Mouse (Mus musculus): Measurements from ENCODE around the gene 2410137M14Rik. TPM values are rescaled to one million over a fixed set of nuclear protein-coding genes. Genes with fewer than 3 reads are reported as not detected.
A peak's percentile ranks its signal among the peaks of the same experiment; 100 is the strongest.
"Not testable (repeated sequence)": the region's sequence is repeated elsewhere in the genome, so short reads cannot be mapped to it uniquely, and the experiment has no call there.

2410137M14Rik gene
- not detected in 2 replicates for polyA plus RNA-seq (2012; ENCODE audit: insufficient read depth, insufficient read length, low replicate concordance, missing spikeins)

DNA sequence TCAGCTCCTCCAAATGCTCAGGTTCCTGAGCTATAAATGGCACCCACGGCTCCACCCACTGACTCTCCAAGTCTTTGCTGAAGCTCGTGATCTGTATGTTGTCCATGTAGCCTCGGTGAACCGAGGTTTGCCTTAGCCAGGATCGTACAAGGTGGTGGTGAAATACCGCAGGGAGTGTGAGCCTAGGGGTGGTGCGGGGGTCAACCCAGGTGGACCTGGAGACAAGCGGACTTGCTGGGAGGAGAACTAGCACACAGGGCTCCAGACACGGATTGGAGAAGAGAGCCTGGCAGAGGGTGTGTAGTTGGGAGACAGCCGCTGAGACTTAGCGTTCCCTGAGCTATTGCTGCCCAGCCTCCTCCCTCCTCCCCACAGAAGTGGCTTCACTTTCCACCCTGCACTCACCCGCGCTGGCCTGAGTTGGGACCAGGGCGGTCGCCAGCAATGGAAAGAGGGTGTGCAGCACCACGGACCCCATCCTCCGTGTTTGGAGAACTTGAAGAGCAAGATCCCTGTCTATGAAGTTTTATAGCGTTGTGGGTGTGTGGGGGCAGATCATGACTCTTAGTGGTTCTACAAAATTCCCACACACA lies at the start of gene 2410137M14Rik:
2410137M14Rik (minus strand) TSS at position 17 of the 593 bp plus-strand sequence.
- 0 out of 2 replicates have a peak within 1 kb of the TSS, but pooled peaks have one; percentile 6 for H3K4me3 ChIP-seq (ENCODE audit: insufficient read depth, low read depth, low read length)
- TF ChIP-seq POLR2A (IDR thresholded peaks at IDR 0.05; ENCODE audit: insufficient read depth, low read depth, low read length) (no peak), CTCF (IDR thresholded peaks at IDR 0.05; ENCODE audit: insufficient read depth, low read depth, low read length) (no peak)
- H3K27ac ChIP-seq (ENCODE audit: insufficient read depth, low read depth, low read length): no peak within 1 kb of the TSS
- H3K4me1 ChIP-seq (ENCODE audit: control insufficient read depth, insufficient read depth, low read length): peaks cover 6% of the 10 kb centered on the region
- 16% methylated on average over 18 of the region's 18 CpGs for WGBS

DNA sequence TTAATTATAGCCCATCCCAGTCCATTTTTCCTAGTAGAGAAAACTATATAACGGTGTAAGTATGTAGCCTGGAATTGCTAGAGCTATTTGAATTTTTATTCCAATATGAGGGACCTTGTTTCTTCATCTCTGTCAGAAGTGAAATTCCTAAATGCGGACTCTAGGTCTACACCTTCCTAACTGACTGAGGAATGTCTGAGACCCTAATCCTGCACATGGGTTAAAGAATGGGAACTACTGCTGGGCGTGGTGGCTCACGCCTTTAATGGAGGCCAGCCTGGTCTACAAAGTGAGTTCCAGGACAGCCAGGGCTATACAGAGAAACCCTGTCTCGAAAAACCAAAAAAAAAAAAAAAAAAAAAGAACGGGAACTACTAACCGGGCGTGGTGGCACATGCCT lies 48.1 kb upstream of the 2410137M14Rik start:
- H3K4me1 ChIP-seq (ENCODE audit: control insufficient read depth, insufficient read depth, low read length): peaks cover 5% of the 10 kb centered on the region; the same call in 1 of the 2 replicates
- TF ChIP-seq POLR2A (IDR thresholded peaks at IDR 0.05; ENCODE audit: insufficient read depth, low read depth, low read length) (no peak), CTCF (IDR thresholded peaks at IDR 0.05; ENCODE audit: insufficient read depth, low read depth, low read length) (no peak)
- 63% methylated on average over 8 of the region's 8 CpGs for WGBS

GRCm38 (mm10) chr17:37028683-37029120 lies 47.7 kb upstream of the 2410137M14Rik start:
- peaks cover 5% of the 10 kb centered on the region; the same call in 1 of the 2 replicates for H3K4me1 ChIP-seq (ENCODE audit: control insufficient read depth, insufficient read depth, low read length)
- peak overlapping the region; percentile 97 for H3K4me3 ChIP-seq (ENCODE audit: insufficient read depth, low read depth, low read length)
- peak overlapping the region; percentile 100 for H3K27ac ChIP-seq (ENCODE audit: insufficient read depth, low read depth, low read length)
- TF ChIP-seq CTCF (IDR thresholded peaks at IDR 0.05; ENCODE audit: insufficient read depth, low read depth, low read length) (no peak), POLR2A (IDR thresholded peaks at IDR 0.05; ENCODE audit: insufficient read depth, low read depth, low read length) (peak; percentile 39; the same call in 1 of the 2 replicates)
- 0% methylated on average over 14 of the region's 14 CpGs for WGBS

More for the DNA sequence above, 48.1 kb upstream of the 2410137M14Rik start:
- Histone ChIP-seq H3K4me3 (ENCODE audit: insufficient read depth, low read depth, low read length) (no peak overlapping the region), H3K27ac (ENCODE audit: insufficient read depth, low read depth, low read length) (peak overlapping the region; percentile 100)

- Histone ChIP-seq H3K4me3 (ENCODE audit: insufficient read depth, low read depth, low read length) (peak overlapping the region; percentile 97), H3K27ac (ENCODE audit: insufficient read depth, low read depth, low read length) (peak overlapping the region; percentile 100), H3K4me1 (ENCODE audit: control insufficient read depth, insufficient read depth, low read length) (peaks cover 5% of the 10 kb centered on the region; the same call in 1 of the 2 replicates)
- 7% methylated on average over 10 of the region's 10 CpGs for WGBS
- TF ChIP-seq CTCF (IDR thresholded peaks at IDR 0.05; ENCODE audit: insufficient read depth, low read depth, low read length) (no peak), POLR2A (IDR thresholded peaks at IDR 0.05; ENCODE audit: insufficient read depth, low read depth, low read length) (no peak)
Observed at GRCm38 (mm10) chr17:37028212-37028611, 47.2 kb upstream of the 2410137M14Rik start.

- WGBS: 96% methylated on average over 4 of the region's 4 CpGs
- no peak overlapping the region for H3K27ac ChIP-seq (ENCODE audit: insufficient read depth, low read depth, low read length)
- TF ChIP-seq CTCF (IDR thresholded peaks at IDR 0.05; ENCODE audit: insufficient read depth, low read depth, low read length) (no peak), POLR2A (IDR thresholded peaks at IDR 0.05; ENCODE audit: insufficient read depth, low read depth, low read length) (no peak)
Observed at GRCm38 (mm10) chr17:37027486-37027885, 46.4 kb upstream of the 2410137M14Rik start.

DNA sequence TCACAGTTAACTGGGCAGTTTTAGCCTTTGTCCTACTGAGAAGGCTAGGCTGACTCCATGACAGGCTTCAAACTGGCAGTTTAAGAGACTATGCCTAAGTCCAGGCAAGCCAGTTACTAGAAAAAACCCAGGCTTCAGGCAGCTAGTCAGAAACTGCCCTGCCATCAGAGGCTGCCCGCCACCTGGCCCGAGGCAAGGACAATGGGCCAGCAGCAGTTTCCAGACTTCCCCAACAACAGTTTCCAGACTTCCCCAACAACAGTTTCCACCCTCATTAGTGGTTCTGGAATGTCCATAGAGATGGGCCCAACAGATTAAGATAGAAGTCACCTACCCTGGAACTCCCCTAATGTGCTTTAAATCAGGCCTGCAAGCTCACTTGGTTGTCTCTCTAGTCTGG lies 45.4 kb upstream of the 2410137M14Rik start:
- Histone ChIP-seq H3K4me1 (ENCODE audit: control insufficient read depth, insufficient read depth, low read length) (peaks cover 5% of the 10 kb centered on the region; the same call in 1 of the 2 replicates), H3K4me3 (ENCODE audit: insufficient read depth, low read depth, low read length) (no peak overlapping the region), H3K27ac (ENCODE audit: insufficient read depth, low read depth, low read length) (no peak overlapping the region)
- no peak for TF ChIP-seq POLR2A (IDR thresholded peaks at IDR 0.05; ENCODE audit: insufficient read depth, low read depth, low read length)
- TF ChIP-seq CTCF (IDR thresholded peaks at IDR 0.05; ENCODE audit: insufficient read depth, low read depth, low read length): no peak
- WGBS: 60% methylated on average over 2 of the region's 2 CpGs

More at GRCm38 (mm10) chr17:37027486-37027885, 46.4 kb upstream of the 2410137M14Rik start:
- H3K4me3 ChIP-seq (ENCODE audit: insufficient read depth, low read depth, low read length): no peak overlapping the region
- H3K4me1 ChIP-seq (ENCODE audit: control insufficient read depth, insufficient read depth, low read length): peaks cover 5% of the 10 kb centered on the region; the same call in 1 of the 2 replicates

GRCm38 (mm10) chr17:37022628-37023576 lies 41.9 kb upstream of the 2410137M14Rik start, which contains the start of gene Mog:
Gene Mog, minus strand, starts transcription at chr17:37023398.
- Histone ChIP-seq H3K4me3 (ENCODE audit: insufficient read depth, low read depth, low read length) (no peak within 1 kb of the TSS), H3K4me1 (ENCODE audit: control insufficient read depth, insufficient read depth, low read length) (no peaks in the 10 kb centered on the region; the same call in 1 of the 2 replicates), H3K27ac (ENCODE audit: insufficient read depth, low read depth, low read length) (no peak within 1 kb of the TSS)
- TF ChIP-seq POLR2A (IDR thresholded peaks at IDR 0.05; ENCODE audit: insufficient read depth, low read depth, low read length): no peak
- no peak for TF ChIP-seq CTCF (IDR thresholded peaks at IDR 0.05; ENCODE audit: insufficient read depth, low read depth, low read length)
- WGBS: 81% methylated on average over 9 of the region's 9 CpGs

- not testable (repeated sequence) for H3K4me1 ChIP-seq (ENCODE audit: control insufficient read depth, insufficient read depth, low read length); H3K27ac ChIP-seq (ENCODE audit: insufficient read depth, low read depth, low read length); H3K4me3 ChIP-seq (ENCODE audit: insufficient read depth, low read depth, low read length)
- 78% methylated on average over 5 of the region's 5 CpGs for WGBS
Observed at GRCm38 (mm10) chr17:37019242-37019641, 38.2 kb upstream of the 2410137M14Rik start.
